Mouse (Mus musculus) adrenal gland, adult 8-10 months (tissue): ENCODE measurements at regions not wholly inside any gene's neighbourhood (a gene's known extent, or its start where the extent isn't known, plus 50 kb on each side); places are given as distances from the start of the nearest gene placed in this dataset.

Experiments used
- DNase-seq: peaks from one replicate; pipeline ENCODE4 v3.0.0; 2022

- no peak for DNase-seq
Measured at GRCm38 (mm10) chr12:70590456-70591050, 137.7 kb downstream of the Tmx1 start.

GRCm38 (mm10) chr12:70592821-70593220, 139.9 kb downstream of the Tmx1 start:
- no peak for DNase-seq

- no peak for DNase-seq
Measured at GRCm38 (mm10) chr12:70598211-70598701, 145.4 kb downstream of the Tmx1 start.

- no peak for DNase-seq
Measured at GRCm38 (mm10) chr12:70599731-70600130, 146.8 kb downstream of the Tmx1 start.

- no peak for DNase-seq
Measured at GRCm38 (mm10) chr12:70603869-70604268, 151.0 kb downstream of the Tmx1 start.

- no peak for DNase-seq
Measured at GRCm38 (mm10) chr12:70608672-70609071, 155.8 kb downstream of the Tmx1 start.

- no peak for DNase-seq
Measured at GRCm38 (mm10) chr12:70609116-70609871, 156.4 kb downstream of the Tmx1 start.

- no peak for DNase-seq
Measured at GRCm38 (mm10) chr12:70611891-70612290, 159.0 kb downstream of the Tmx1 start.

GRCm38 (mm10) chr12:70613244-70613643, 160.3 kb downstream of the Tmx1 start:
- DNase-seq, result no peak

GRCm38 (mm10) chr12:70614101-70614500, 161.2 kb downstream of the Tmx1 start:
- DNase-seq, result no peak

GRCm38 (mm10) chr12:70614686-70615085, 161.8 kb downstream of the Tmx1 start:
- no peak for DNase-seq

- no peak for DNase-seq
Measured at GRCm38 (mm10) chr12:70615123-70615522, 162.2 kb downstream of the Tmx1 start.

- DNase-seq, result no peak
Measured at GRCm38 (mm10) chr12:70616049-70616448, 163.2 kb downstream of the Tmx1 start.

- DNase-seq, result no peak
Measured at GRCm38 (mm10) chr12:70616487-70616886, 163.6 kb downstream of the Tmx1 start.

GRCm38 (mm10) chr12:70617024-70617423, 164.1 kb downstream of the Tmx1 start:
- no peak for DNase-seq

GRCm38 (mm10) chr12:70617979-70618378, 165.1 kb downstream of the Tmx1 start:
- no peak for DNase-seq

- no peak for DNase-seq
Measured at GRCm38 (mm10) chr12:70619436-70619835, 166.5 kb downstream of the Tmx1 start.

- DNase-seq, result no peak
Measured at GRCm38 (mm10) chr12:70622019-70622418, 169.1 kb downstream of the Tmx1 start.

- DNase-seq, result no peak
Measured at GRCm38 (mm10) chr12:70624298-70624980, 171.5 kb downstream of the Tmx1 start.

- DNase-seq, result no peak
Measured at GRCm38 (mm10) chr12:70627638-70628037, 174.7 kb downstream of the Tmx1 start.

GRCm38 (mm10) chr12:70628384-70629365, 175.8 kb downstream of the Tmx1 start:
- no peak for DNase-seq

- DNase-seq, result no peak
Measured at GRCm38 (mm10) chr12:70629371-70629770, 176.5 kb downstream of the Tmx1 start.
